Mouse (Mus musculus) forebrain, embryonic 14.5 days (tissue): ENCODE results near the gene Dmrtc1b. TPM values are rescaled to one million over a fixed set of nuclear protein-coding genes. Genes with fewer than 3 reads are reported as not detected.
"Not testable (repeated sequence)": the region's sequence is repeated elsewhere in the genome, so short reads cannot be mapped to it uniquely, and the experiment has no call there.

Source experiments
- ATAC-seq: fragments of 200-750 bp; cut with Nextera tagmentation; 2 replicates; pipeline ENCODE4 v1.8.0; 2017; ENCODE audit warnings: mild to moderate bottlenecking, moderate library complexity
- DNase-seq: peaks from one replicate; pipeline ENCODE4 v3.0.0-alpha.2; 2015; ENCODE audit warnings: low spot score
- H3K27ac ChIP-seq: fragments of 300-500 bp; sonication (generic); 2 replicates; pipeline ENCODE4 v1.5.1; 2014; ENCODE audit warnings: low read depth, mild to moderate bottlenecking, control low read depth, low read length, moderate library complexity
- H3K27me3 ChIP-seq: fragments of 300-500 bp; sonication (generic); replicated peaks from 2 replicates; pipeline ENCODE4 v1.6.1; 2014; ENCODE audit warnings: low read length, control low read depth, mixed read lengths; ENCODE audit not compliant: control insufficient read depth, insufficient read depth
- H3K36me3 ChIP-seq: fragments of 300-500 bp; sonication (generic); 2 replicates; pipeline ENCODE4 v1.6.1; 2014; ENCODE audit warnings: low read length, control low read depth; ENCODE audit not compliant: control insufficient read depth, insufficient read depth
- H3K4me1 ChIP-seq: fragments of 300-500 bp; sonication (generic); 2 replicates; pipeline ENCODE4 v1.6.1; 2014; ENCODE audit warnings: antibody characterized with exemption, low read length, control low read depth; ENCODE audit not compliant: control insufficient read depth, insufficient read depth
- H3K4me2 ChIP-seq: fragments of 300-500 bp; sonication (generic); 2 replicates; pipeline ENCODE4 v1.6.1; 2014; ENCODE audit warnings: mild to moderate bottlenecking, control low read depth, low read length
- H3K4me3 ChIP-seq: fragments of 300-500 bp; sonication (generic); 2 replicates; pipeline ENCODE4 v1.5.1; 2014; ENCODE audit warnings: low read depth, low read length, control low read depth
- H3K9ac ChIP-seq: fragments of 300-500 bp; sonication (generic); 2 replicates; pipeline ENCODE4 v1.6.1; 2014; ENCODE audit warnings: mild to moderate bottlenecking, low read length, control low read depth, moderate library complexity
- H3K9me3 ChIP-seq: fragments of 300-500 bp; sonication (generic); replicated peaks from 2 replicates; pipeline ENCODE4 v1.6.1; 2016; ENCODE audit warnings: low read length, control low read depth, mixed read lengths; ENCODE audit not compliant: control insufficient read depth
- WGBS: fragments of 180-500 bp; shearing (Covaris S2); extraction: QIAGEN DNeasy Blood & Tissue Kit; methylation state at CpG from one replicate; pipeline ENCODE4 v1.1.7; 2014; 5-methylcytosine and 5-hydroxymethylcytosine counted together
- polyA plus RNA-seq: library from polyadenylated mRNA; unstranded; fragments of >200 nt; fragmentation: Nextera tagmentation; extraction: Ambion mirVana; gene quantifications from 2 replicates; pipeline ENCODE4 v1.2.1, GENCODE M21; 2014

Dmrtc1b gene
- not detected in 2 replicates for polyA plus RNA-seq

- not testable (repeated sequence) for H3K4me3 ChIP-seq, H3K27ac ChIP-seq, H3K9me3 ChIP-seq, H3K4me1 ChIP-seq, H3K9ac ChIP-seq, ATAC-seq, H3K27me3 ChIP-seq, DNase-seq, H3K4me2 ChIP-seq, H3K36me3 ChIP-seq
- 84% methylated on average over 7 of the region's 10 CpGs for WGBS
Observed at GRCm38 (mm10) chrX:102707535-102707934, at the start of gene Dmrtc1b, which contains the start of gene Gm9112. Dmrtc1b (plus strand) TSS chrX:102707865. Gm9112 (minus strand) TSS chrX:102707635.

GRCm38 (mm10) chrX:102660712-102661111 is 47.0 kb upstream of the Dmrtc1b start:
- Histone ChIP-seq H3K27ac (no peak overlapping the region), H3K36me3 (no peaks in the 10 kb centered on the region), H3K9me3 (no peaks in the 10 kb centered on the region), H3K9ac (no peak overlapping the region), H3K4me3 (no peak overlapping the region), H3K27me3 (no peaks in the 10 kb centered on the region), H3K4me2 (no peak overlapping the region), H3K4me1 (no peaks in the 10 kb centered on the region)
- WGBS = 26% methylated on average over 3 of the region's 3 CpGs
- ATAC-seq (no peak), DNase-seq (no peak)

DNA sequence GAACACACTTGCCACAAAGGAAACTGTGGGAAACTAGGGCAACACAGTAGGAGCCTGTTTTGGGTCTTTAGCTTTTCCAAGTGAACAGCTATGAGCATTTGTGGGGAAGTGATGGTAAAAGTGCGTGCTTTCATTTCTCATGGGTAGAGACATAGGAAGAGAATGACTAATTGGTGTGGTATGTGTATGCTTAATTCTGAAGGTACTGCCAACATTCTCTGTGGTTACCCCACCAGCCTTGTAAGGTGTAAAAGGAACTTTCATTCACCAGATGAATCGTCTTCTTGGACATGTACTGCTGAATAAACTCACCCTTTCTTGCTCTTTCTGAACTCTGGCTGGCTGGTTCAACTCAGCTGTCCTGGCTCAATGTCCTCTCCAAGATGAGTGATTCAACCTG is 41.0 kb upstream of the Dmrtc1b start:
- Histone ChIP-seq H3K9ac (no peak overlapping the region), H3K27ac (no peak overlapping the region), H3K36me3 (no peaks in the 10 kb centered on the region), H3K27me3 (no peaks in the 10 kb centered on the region), H3K9me3 (no peaks in the 10 kb centered on the region), H3K4me3 (no peak overlapping the region), H3K4me2 (no peak overlapping the region), H3K4me1 (no peaks in the 10 kb centered on the region)
- WGBS = 71% methylated on average over 2 of the region's 2 CpGs
- no peak for ATAC-seq
- no peak for DNase-seq

- H3K9me3 ChIP-seq, H3K27ac ChIP-seq, H3K4me2 ChIP-seq, H3K4me1 ChIP-seq, DNase-seq, H3K4me3 ChIP-seq, H3K36me3 ChIP-seq, H3K27me3 ChIP-seq, H3K9ac ChIP-seq, ATAC-seq: not testable (repeated sequence)
- WGBS = 48% methylated on average over 3 of the region's 3 CpGs
Observed at GRCm38 (mm10) chrX:102684706-102685105, 23.0 kb upstream of the Dmrtc1b start.

DNA sequence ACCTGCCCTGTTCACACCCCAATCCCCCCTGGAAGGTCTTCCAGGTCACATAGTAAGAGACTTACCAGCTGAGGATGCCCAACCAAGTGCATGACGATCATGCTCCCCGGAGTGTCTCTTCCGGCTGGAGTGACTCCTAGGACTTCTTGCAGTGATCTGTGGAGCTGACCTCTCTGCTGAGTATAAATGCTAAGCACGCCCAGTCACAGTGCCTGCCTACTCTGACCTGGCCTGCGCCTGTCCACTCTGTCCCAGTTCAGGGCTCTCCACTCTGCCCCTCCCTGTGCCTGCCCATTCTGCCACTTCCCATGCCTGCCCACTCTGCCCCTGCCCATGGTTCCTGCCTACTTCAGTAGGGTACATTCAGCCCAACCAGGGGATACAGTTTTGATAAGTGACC is 20.8 kb upstream of the Dmrtc1b start, which contains the start of gene Gm3880:
Gm3880 (minus strand) TSS at position 101 of the 400 bp plus-strand sequence.
- H3K4me1 ChIP-seq, ATAC-seq, DNase-seq, H3K36me3 ChIP-seq, H3K4me2 ChIP-seq, H3K27ac ChIP-seq, H3K27me3 ChIP-seq, H3K4me3 ChIP-seq, H3K9ac ChIP-seq, H3K9me3 ChIP-seq: not testable (repeated sequence)
- 97% methylated on average over 5 of the region's 5 CpGs for WGBS

DNA sequence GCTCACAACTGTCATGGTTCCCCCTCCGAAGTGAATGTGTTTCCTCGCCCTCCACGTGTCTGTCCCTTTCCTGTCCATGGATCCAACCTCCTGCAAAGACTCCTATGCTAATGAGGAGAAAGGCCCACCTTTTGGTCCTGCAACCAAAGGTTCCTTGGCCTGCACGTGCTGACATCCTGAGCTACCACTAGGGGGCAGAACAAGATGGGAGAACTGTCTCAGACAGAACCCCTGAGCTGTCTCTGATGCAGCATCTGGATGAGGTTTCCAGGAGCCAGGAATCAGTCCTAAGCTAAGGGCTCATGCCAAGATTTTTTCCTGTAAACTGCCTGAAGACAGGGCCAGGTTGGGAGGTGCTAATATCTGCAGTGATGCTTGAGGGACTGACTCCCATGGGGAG is 18.4 kb upstream of the Dmrtc1b start:
- H3K9ac ChIP-seq, H3K4me2 ChIP-seq, H3K27me3 ChIP-seq, H3K4me3 ChIP-seq, H3K27ac ChIP-seq, H3K36me3 ChIP-seq, H3K4me1 ChIP-seq, H3K9me3 ChIP-seq: not testable (repeated sequence)
- WGBS = 33% methylated on average over 4 of the region's 4 CpGs
- ATAC-seq (peak; percentile 67), DNase-seq (peak; percentile 51)

- H3K9ac ChIP-seq, H3K27ac ChIP-seq, H3K27me3 ChIP-seq, H3K36me3 ChIP-seq, H3K9me3 ChIP-seq, H3K4me3 ChIP-seq, H3K4me1 ChIP-seq, DNase-seq, H3K4me2 ChIP-seq, ATAC-seq: not testable (repeated sequence)
- WGBS = 70% methylated on average over 3 of the region's 3 CpGs
Observed at GRCm38 (mm10) chrX:102700636-102701035, 7.0 kb upstream of the Dmrtc1b start.

GRCm38 (mm10) chrX:102724226-102724625 is 16.6 kb downstream of the Dmrtc1b start:
- not testable (repeated sequence) for H3K27ac ChIP-seq, DNase-seq, H3K4me3 ChIP-seq, H3K9me3 ChIP-seq, H3K36me3 ChIP-seq, H3K4me1 ChIP-seq, H3K4me2 ChIP-seq, ATAC-seq, H3K9ac ChIP-seq, H3K27me3 ChIP-seq
- WGBS = 95% methylated on average over 6 of the region's 6 CpGs
